Mouse (Mus musculus) heart, postnatal 0 days (tissue): ENCODE measurements at regions not wholly inside any gene's neighbourhood (a gene's known extent, or its start where the extent isn't known, plus 50 kb on each side); places are given as distances from the start of the nearest gene placed in this dataset.

Source experiments
- CTCF ChIP-seq: IDR thresholded peaks from 2 replicates; pipeline ENCODE4 v1.5.1; 2016; ENCODE audit warnings: antibody characterized with exemption, control low read depth, low read depth
- EP300 ChIP-seq: IDR thresholded peaks from 2 replicates; pipeline ENCODE4 v1.6.1; 2016; ENCODE audit warnings: antibody characterized with exemption, low read depth

GRCm38 (mm10) chr7:83085547-83086158 lies 218.5 kb downstream of the Mex3b start:
- no peak for TF ChIP-seq CTCF
- no peak for TF ChIP-seq EP300
